ENCODE assay signal across 20 mouse cellular contexts in genomic region chr17:85351301-85351700, GRCm38 (mm10).
A peak's percentile ranks its signal among the peaks of the same experiment; 100 is the strongest.
DNase-seq lines count a peak whose midpoint lies in the region; ATAC-seq lines count a peak whose summit lies in the region.
"Had no signal": no experiment of that assay in that cellular context is flagged by ENCODE, and none has a peak within 500 bp of the region (broad histone marks: within the 10 kb centered on the region; RNA-seq: fewer than 3 reads in every experiment).

No protein-coding gene starts in this region.

- peak; percentile 64 for DNase-seq in heart, adult 11 months
- DNase-seq in heart, adult 8-10 months (ENCODE audit: low spot score): no peak
- peak; percentile 50 for DNase-seq in heart, embryonic 10.5 days (ENCODE audit: low spot score)
- no peak for DNase-seq in heart, postnatal 14 days
- peak; percentile 67 for DNase-seq in midbrain, embryonic 11.5 days (ENCODE audit: low spot score, missing footprints)
- DNase-seq: adrenal gland, adult 2 months; adrenal gland, adult 8-10 months; adrenal gland, postnatal 10 days; adrenal gland, postnatal 14 days; adrenal gland, postnatal 25 days; adrenal gland, postnatal 36 days; B cell, adult 2 months; cerebellum, adult 11 months; cerebellum, adult 11-12 months; cerebellum, adult 18-20 months had no signal

- no peaks in the 10 kb centered on the region for H3K9me3 ChIP-seq in heart, embryonic 10.5 days
- no peaks in the 10 kb centered on the region for H3K9me3 ChIP-seq in midbrain, embryonic 11.5 days (ENCODE audit: control insufficient read depth, low read length)
- no peaks in the 10 kb centered on the region for H3K9me3 ChIP-seq in midbrain, embryonic 16.5 days (replicated peaks; ENCODE audit: control insufficient read depth, low read length, poor library complexity, severe bottlenecking)

- no peak overlapping the region for H3K4me3 ChIP-seq in heart, embryonic 10.5 days
- H3K4me3 ChIP-seq in midbrain, embryonic 11.5 days (ENCODE audit: low read depth, low read length): no peak overlapping the region
- no peak overlapping the region for H3K4me3 ChIP-seq in midbrain, embryonic 16.5 days (ENCODE audit: low read depth, low read length)

- H3K4me2 ChIP-seq in midbrain, embryonic 11.5 days: no peak overlapping the region
- no peak overlapping the region for H3K4me2 ChIP-seq in midbrain, embryonic 16.5 days (ENCODE audit: low read length)

- no peak overlapping the region for H3K27ac ChIP-seq in heart, embryonic 10.5 days
- H3K27ac ChIP-seq in midbrain, embryonic 11.5 days (ENCODE audit: low read depth, low read length): no peak overlapping the region
- no peak overlapping the region for H3K27ac ChIP-seq in midbrain, embryonic 16.5 days (ENCODE audit: low read length)

- intact Hi-C loops in heart, postnatal 14 days (cut with DNase I): no loop called here

- no peaks in the 10 kb centered on the region for H3K27me3 ChIP-seq in heart, embryonic 10.5 days (ENCODE audit: insufficient read depth, poor library complexity, severe bottlenecking)
- no peaks in the 10 kb centered on the region for H3K27me3 ChIP-seq in midbrain, embryonic 11.5 days (ENCODE audit: control insufficient read depth, insufficient read depth, low read length)
- no peaks in the 10 kb centered on the region for H3K27me3 ChIP-seq in midbrain, embryonic 16.5 days (ENCODE audit: control insufficient read depth, insufficient read depth, low read depth, low read length)
- H3K27me3 ChIP-seq: CH12.LX, Patski had no signal

- 86% methylated on average over 8 of the region's 8 CpGs for WGBS in heart, embryonic 10.5 days
- WGBS in midbrain, embryonic 11.5 days: 90% methylated on average over 8 of the region's 8 CpGs
- WGBS in midbrain, embryonic 16.5 days: 90% methylated on average over 8 of the region's 8 CpGs

- no peaks in the 10 kb centered on the region for H3K36me3 ChIP-seq in heart, embryonic 10.5 days
- H3K36me3 ChIP-seq in midbrain, embryonic 11.5 days (ENCODE audit: control insufficient read depth, insufficient read depth, low read length): no peaks in the 10 kb centered on the region
- no peaks in the 10 kb centered on the region for H3K36me3 ChIP-seq in midbrain, embryonic 16.5 days (ENCODE audit: control insufficient read depth, insufficient read depth, low read length)
- H3K36me3 ChIP-seq: G1E had no signal

- no peak overlapping the region for H3K9ac ChIP-seq in midbrain, embryonic 11.5 days (ENCODE audit: low read length)
- no peak overlapping the region for H3K9ac ChIP-seq in midbrain, embryonic 16.5 days (ENCODE audit: low read depth, low read length)

- ATAC-seq in midbrain, embryonic 11.5 days (ENCODE audit: low FRiP score): no peak
- no peak for ATAC-seq in midbrain, embryonic 16.5 days
- ATAC-seq: activated CD4-positive, CD25-positive, alpha-beta regulatory T cell, adult 4 months; Patski had no signal

- H3K4me1 ChIP-seq in heart, embryonic 10.5 days: no peaks in the 10 kb centered on the region
- no peaks in the 10 kb centered on the region for H3K4me1 ChIP-seq in midbrain, embryonic 11.5 days (ENCODE audit: control insufficient read depth, insufficient read depth, low read length)
- no peaks in the 10 kb centered on the region for H3K4me1 ChIP-seq in midbrain, embryonic 16.5 days (ENCODE audit: control insufficient read depth, insufficient read depth, low read length)

Comparison
In these comparisons a context has a peak if more than half of its experiments do, and no peak if none do; other contexts are left out.
1. DNase-seq: peak in heart, adult 11 months (single experiment), heart, embryonic 10.5 days (single experiment) and midbrain, embryonic 11.5 days (single experiment); none in heart, adult 8-10 months (single experiment) and heart, postnatal 14 days (0 of 2).